Mouse (Mus musculus): ENCODE measurements at regions not wholly inside any gene's neighbourhood (a gene's known extent, or its start where the extent isn't known, plus 50 kb on each side); places are given as distances from the start of the nearest gene placed in this dataset.
A peak's percentile ranks its signal among the peaks of the same experiment; 100 is the strongest.

DNA sequence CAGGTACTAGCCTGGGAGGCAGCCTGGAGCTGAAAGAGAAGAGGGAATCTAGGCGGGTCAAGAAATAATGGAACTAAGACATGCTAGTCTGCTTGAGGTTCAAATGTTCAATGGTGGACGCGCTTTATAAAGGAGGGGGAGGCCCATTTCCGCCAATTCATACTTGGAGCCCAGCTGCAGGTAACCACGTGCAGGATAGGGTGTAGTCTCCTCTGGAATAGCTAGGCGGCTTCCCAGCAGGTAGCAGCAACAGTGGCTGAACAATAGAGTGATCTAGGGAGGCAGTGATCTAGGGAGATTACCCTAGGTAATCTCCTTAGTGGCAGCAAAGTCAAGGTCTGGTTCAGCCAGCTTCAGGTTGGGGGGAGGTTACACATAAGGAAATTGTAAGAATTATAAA, 134.6 kb downstream of the Sh2d4b start:
- DNase-seq (ENCODE audit: low spot score in 2 of 2) = no peak

DNA sequence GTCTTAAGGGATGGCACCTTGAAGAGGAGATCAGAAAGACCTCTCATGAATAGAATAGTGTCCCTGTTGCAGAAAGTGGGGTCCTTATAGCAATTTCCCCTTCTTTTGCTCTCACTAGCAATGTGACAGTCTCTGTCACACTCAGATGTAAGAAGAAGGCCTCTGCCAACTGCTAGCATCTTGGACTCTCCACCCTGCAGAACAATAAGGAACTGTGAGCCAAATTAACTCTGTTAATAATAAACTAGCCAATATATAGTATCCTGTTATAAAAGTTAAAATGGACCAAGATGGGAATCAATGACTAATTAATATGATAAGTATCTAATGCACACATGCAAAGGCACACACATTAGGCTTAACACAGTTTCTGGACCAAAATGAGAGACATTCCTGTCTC, 152.5 kb downstream of the Sh2d4b start:
- no peak for DNase-seq (ENCODE audit: low spot score in 2 of 2)

DNA sequence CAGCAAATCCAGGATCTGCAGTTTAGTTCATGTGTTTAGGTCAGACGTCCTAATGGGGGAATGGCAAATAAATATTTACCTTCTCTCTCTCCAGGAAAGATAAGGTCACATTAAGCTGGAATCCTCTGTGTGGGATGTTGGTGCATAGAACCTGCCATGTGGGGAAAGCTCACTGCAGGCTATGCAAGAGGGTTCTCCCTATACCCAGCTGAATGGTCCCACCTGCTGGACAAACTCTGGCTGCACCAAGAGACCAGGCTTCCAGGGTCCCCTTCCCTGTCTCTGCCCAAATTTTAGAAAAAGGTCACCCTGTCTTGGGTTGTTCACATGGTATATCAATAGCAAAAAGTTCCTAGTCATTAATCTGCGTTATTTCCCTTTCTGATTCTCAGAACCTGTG, 161.2 kb downstream of the Sh2d4b start:
- DNase-seq (ENCODE audit: low spot score in 2 of 2) = peak in 1 of 2 experiments; percentile 29

DNA sequence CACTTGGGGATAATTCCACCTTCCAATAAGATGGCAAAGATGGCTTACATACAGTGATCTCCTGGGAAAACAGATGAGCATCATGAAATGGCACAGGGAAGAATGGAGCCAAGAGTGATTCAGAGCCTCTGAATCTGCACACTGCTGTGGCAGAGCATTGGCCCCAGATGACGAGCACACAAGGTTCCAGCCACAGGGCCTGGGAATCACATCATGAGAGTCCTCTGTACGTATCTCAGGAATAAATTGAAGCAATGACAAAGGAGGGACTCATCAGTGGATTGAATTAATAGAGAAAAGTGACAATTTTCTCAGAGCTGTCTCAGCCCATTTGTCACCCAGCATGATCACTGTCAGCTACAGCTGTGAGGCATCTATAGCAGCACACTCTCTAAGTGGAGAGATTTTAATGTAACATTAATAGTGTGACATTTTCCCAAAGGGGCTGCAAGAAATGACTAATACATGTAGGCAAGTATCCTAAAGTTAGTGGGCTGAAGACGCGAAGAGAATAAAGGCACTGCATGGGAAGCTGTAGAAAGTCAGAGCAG, 184.0 kb downstream of the Sh2d4b start:
- DNase-seq (ENCODE audit: low spot score in 2 of 2) = no peak

DNA sequence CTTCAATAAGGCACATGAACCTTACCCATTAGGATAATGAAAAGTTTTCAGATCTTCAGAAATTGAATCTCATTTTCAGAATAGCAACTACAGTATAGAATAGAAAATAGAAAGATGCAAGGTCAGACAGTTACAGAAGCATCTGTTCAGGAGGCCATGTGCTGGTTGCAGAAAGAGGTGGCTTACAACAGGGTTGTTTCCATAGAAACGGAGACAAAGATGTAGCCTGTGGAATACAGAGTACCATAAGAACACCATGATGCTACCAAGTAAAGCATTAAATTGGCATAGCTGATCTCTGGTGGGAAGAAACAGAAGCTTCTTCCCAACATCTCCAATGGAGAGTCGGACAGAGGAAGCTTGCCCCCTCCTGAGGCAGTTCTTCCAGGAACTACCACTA, 185.6 kb downstream of the Sh2d4b start:
- no peak for DNase-seq (ENCODE audit: low spot score in 2 of 2)

DNA sequence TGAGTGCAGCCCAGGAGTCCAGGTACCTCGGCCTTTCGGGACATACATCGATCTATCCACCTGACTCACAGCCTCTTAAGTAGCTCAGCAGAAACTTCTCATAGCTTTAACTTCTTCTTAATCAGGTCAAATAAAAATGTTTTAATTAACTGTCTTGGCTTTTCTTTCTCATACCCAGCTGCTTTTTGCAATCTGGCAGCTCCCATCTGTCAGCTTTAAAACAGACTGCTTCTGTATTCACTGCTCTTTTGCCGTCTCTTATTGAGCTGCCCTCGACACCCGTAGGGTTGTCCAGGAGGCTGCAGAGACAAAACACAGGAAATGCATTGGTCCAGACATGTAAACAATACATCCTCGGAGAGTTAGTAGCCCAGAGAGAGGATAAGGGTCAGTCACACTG, 189.6 kb downstream of the Sh2d4b start:
- no peak for DNase-seq (ENCODE audit: low spot score in 2 of 2)

DNA sequence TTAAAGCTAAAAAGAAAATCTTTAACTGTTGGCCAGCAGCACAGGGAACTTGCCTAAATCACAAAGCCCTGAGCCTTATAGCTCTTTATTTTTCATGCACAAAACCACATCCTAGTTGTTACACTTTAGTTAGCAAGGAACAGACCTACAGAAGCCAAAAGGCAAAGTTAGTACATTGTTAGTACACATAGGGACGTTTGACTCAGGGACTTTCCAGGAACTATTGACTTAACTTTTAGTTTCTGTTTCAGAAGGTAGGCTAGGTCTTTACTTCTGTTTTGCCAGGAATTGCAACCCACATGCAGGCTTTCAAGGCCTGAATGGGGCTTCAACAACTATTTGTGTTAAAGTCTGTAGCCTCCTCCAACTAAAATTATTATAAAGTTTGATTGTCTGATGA, 211.4 kb downstream of the Sh2d4b start:
- DNase-seq (ENCODE audit: low spot score in 2 of 2) = no peak

DNA sequence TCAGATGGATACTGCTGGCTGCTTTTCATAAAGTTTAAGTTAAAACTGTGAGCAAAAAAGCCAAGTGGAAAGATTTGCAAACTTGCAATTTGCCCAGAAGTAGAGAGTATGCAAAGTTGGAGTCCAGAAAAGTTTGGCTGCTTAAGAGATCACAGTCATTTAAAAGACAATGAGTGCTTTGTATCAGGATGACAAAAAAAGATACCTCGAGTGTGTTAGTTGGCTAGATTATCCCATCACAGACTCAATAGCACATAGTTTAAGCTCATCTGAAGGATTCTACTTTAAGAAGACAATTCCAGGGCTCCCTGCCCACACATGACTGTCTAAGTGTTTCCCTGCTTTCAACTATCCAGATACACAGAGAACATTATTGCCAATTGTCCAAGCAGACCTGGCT, 239.5 kb downstream of the Sh2d4b start:
- DNase-seq (ENCODE audit: low spot score in 2 of 2) = no peak

All from spleen, postnatal 10 days (tissue).